Mouse (Mus musculus) CD8-positive naive resting alpha-beta T cell, adult 2 months (primary cell): ENCODE measurements around the gene Gm10330.
A peak's percentile ranks its signal among the peaks of the same experiment; 100 is the strongest.
"Not testable (repeated sequence)": the region's sequence is repeated elsewhere in the genome, so short reads cannot be mapped to it uniquely, and the experiment has no call there.

Experiments used
- DNase-seq, 2 experiments: peaks; one replicate each; pipeline ENCODE4 v3.0.0; 2022; ENCODE audit warnings: low read depth in 2 of 2, low spot score in 2 of 2

The Gm10330 gene

GRCm38 (mm10) chr12:23780165-23780564 lies at the start of gene Gm10330:
Gene Gm10330, minus strand, starts transcription at chr12:23780265.
- DNase-seq: not testable (repeated sequence)

- not testable (repeated sequence) for DNase-seq
These were observed 20.7 kb upstream of the Gm10330 start for GRCm38 (mm10) chr12:23800776-23801175.

- DNase-seq: peak in 1 of 2 experiments; percentile 0
These were observed 20.3 kb upstream of the Gm10330 start for GRCm38 (mm10) chr12:23800366-23800765.
